Mouse (Mus musculus): Measurements from ENCODE around the gene Sart3. TPM values are rescaled to one million over a fixed set of nuclear protein-coding genes. Genes with fewer than 3 reads are reported as not detected.
"Not testable (repeated sequence)": the region's sequence is repeated elsewhere in the genome, so short reads cannot be mapped to it uniquely, and the experiment has no call there.

Gene Sart3
- polyA plus RNA-seq, 1 experiment from 2014 or later: 47.4 TPM

GRCm38 (mm10) chr5:113788645-113789044 is 16.3 kb upstream of the Sart3 start:
- Histone ChIP-seq H3K27ac (replicated peaks) (no peak overlapping the region), H3K4me3 (no peak overlapping the region), H3K9me3 (no peaks in the 10 kb centered on the region), H3K4me2 (no peak overlapping the region), H3K9ac (no peak overlapping the region), H3K4me1 (replicated peaks) (no peaks in the 10 kb centered on the region), H3K27me3 (peaks cover 2% of the 10 kb centered on the region; the same call in 1 of the 2 replicates), H3K36me3 (no peaks in the 10 kb centered on the region)
- no peak for ATAC-seq (ENCODE audit: low FRiP score, low read depth)
- 55% methylated on average over 6 of the region's 6 CpGs for WGBS

DNA sequence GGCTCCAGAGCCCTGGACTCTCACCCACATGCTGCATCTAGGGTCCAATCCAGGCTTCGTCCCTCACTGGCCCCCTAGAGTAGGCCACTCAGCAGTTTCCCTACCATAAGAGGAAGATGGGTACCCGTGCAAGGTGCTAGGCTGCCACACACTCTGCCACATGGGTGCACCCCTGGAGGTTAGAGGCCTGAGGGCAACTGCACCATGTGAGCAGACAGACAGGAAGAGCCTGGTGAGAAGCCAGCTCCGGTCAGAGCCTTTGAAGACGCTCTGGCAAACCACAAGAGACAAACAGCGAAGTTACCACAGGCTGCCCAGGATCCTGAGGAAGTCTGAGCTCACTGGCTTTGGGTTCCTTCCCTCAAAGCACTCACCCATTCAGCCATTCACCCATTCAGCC is 14.7 kb upstream of the Sart3 start:
- ATAC-seq (ENCODE audit: low FRiP score, low read depth): no peak
- Histone ChIP-seq H3K27ac (replicated peaks) (no peak overlapping the region), H3K27me3 (peaks cover 12% of the 10 kb centered on the region; the same call in 1 of the 2 replicates), H3K4me1 (replicated peaks) (no peaks in the 10 kb centered on the region), H3K36me3 (no peaks in the 10 kb centered on the region), H3K9ac (no peak overlapping the region), H3K9me3 (no peaks in the 10 kb centered on the region), H3K4me3 (no peak overlapping the region), H3K4me2 (no peak overlapping the region)
- WGBS: 81% methylated on average over 5 of the region's 5 CpGs

GRCm38 (mm10) chr5:113784104-113784503 is 11.8 kb upstream of the Sart3 start:
- not testable (repeated sequence) for H3K36me3 ChIP-seq; H3K9me3 ChIP-seq; H3K4me2 ChIP-seq; H3K9ac ChIP-seq; H3K4me3 ChIP-seq; ATAC-seq (ENCODE audit: low FRiP score, low read depth); H3K4me1 ChIP-seq (replicated peaks); H3K27ac ChIP-seq (replicated peaks)
- WGBS: 29% methylated on average over 3 of the region's 3 CpGs
- peaks cover 12% of the 10 kb centered on the region; the same call in 1 of the 2 replicates for H3K27me3 ChIP-seq

- Histone ChIP-seq H3K4me2 (no peak overlapping the region), H3K9ac (no peak overlapping the region), H3K27me3 (peaks cover 12% of the 10 kb centered on the region; the same call in 1 of the 2 replicates), H3K36me3 (no peaks in the 10 kb centered on the region), H3K4me1 (replicated peaks) (no peaks in the 10 kb centered on the region), H3K27ac (replicated peaks) (no peak overlapping the region), H3K9me3 (no peaks in the 10 kb centered on the region), H3K4me3 (no peak overlapping the region)
- no peak for ATAC-seq (ENCODE audit: low FRiP score, low read depth)
- 17% methylated on average over 12 of the region's 12 CpGs for WGBS
Measured at GRCm38 (mm10) chr5:113783581-113784001, 11.3 kb upstream of the Sart3 start.

- Histone ChIP-seq H3K36me3 (no peaks in the 10 kb centered on the region), H3K27me3 (peaks cover 12% of the 10 kb centered on the region; the same call in 1 of the 2 replicates), H3K9me3 (no peaks in the 10 kb centered on the region), H3K27ac (replicated peaks) (no peak overlapping the region), H3K9ac (no peak overlapping the region), H3K4me3 (no peak overlapping the region), H3K4me2 (no peak overlapping the region), H3K4me1 (replicated peaks) (no peaks in the 10 kb centered on the region)
- ATAC-seq (ENCODE audit: low FRiP score, low read depth): no peak
- WGBS: 93% methylated on average over 7 of the region's 7 CpGs
Measured at GRCm38 (mm10) chr5:113782624-113783023, 10.3 kb upstream of the Sart3 start.

- 83% methylated on average over 7 of the region's 7 CpGs for WGBS
- Histone ChIP-seq H3K36me3 (peaks cover 4% of the 10 kb centered on the region), H3K27me3 (peaks cover 12% of the 10 kb centered on the region; the same call in 1 of the 2 replicates), H3K4me1 (replicated peaks) (no peaks in the 10 kb centered on the region), H3K27ac (replicated peaks) (no peak overlapping the region), H3K4me2 (no peak overlapping the region), H3K9ac (no peak overlapping the region), H3K9me3 (no peaks in the 10 kb centered on the region), H3K4me3 (no peak overlapping the region)
- no peak for ATAC-seq (ENCODE audit: low FRiP score, low read depth)
Measured at GRCm38 (mm10) chr5:113781875-113782274, 9.6 kb upstream of the Sart3 start.

DNA sequence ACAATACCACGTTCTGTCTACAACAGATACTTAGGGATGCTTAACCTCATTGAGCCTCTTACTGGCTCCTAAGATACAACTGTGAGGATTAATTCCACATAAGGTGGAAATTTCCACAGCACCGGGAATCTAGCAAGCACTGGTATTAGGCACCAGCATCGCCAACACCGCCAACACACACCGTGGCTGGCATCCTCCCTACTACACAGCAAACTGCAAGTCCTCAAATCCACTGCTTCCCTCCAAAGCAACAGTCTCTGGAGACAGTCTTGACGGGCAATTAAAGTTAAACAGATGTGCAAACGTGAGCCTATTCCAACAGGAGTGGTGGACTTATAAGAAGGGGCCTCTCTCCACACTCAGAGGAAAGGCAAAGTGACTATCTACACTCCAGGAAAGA is 8.9 kb upstream of the Sart3 start:
- no peak overlapping the region for H3K4me3 ChIP-seq
- H3K27ac ChIP-seq (replicated peaks): no peak overlapping the region
- H3K36me3 ChIP-seq: peaks cover 10% of the 10 kb centered on the region
- H3K9me3 ChIP-seq: no peaks in the 10 kb centered on the region
- H3K4me1 ChIP-seq (replicated peaks): no peaks in the 10 kb centered on the region
- WGBS: 81% methylated on average over 7 of the region's 7 CpGs
- no peak overlapping the region for H3K4me2 ChIP-seq
- ATAC-seq (ENCODE audit: low FRiP score, low read depth): no peak
- H3K9ac ChIP-seq: no peak overlapping the region
- H3K27me3 ChIP-seq: peaks cover 12% of the 10 kb centered on the region; the same call in 1 of the 2 replicates

- H3K4me2 ChIP-seq: no peak overlapping the region
- H3K4me1 ChIP-seq (replicated peaks): no peaks in the 10 kb centered on the region
- H3K9ac ChIP-seq: no peak overlapping the region
- ATAC-seq (ENCODE audit: low FRiP score, low read depth): no peak
- no peaks in the 10 kb centered on the region for H3K9me3 ChIP-seq
- H3K4me3 ChIP-seq: no peak overlapping the region
- no peak overlapping the region for H3K27ac ChIP-seq (replicated peaks)
- H3K27me3 ChIP-seq: peaks cover 12% of the 10 kb centered on the region; the same call in 1 of the 2 replicates
- 90% methylated on average over 5 of the region's 5 CpGs for WGBS
- peaks cover 15% of the 10 kb centered on the region for H3K36me3 ChIP-seq
Measured at GRCm38 (mm10) chr5:113780763-113781162, 8.5 kb upstream of the Sart3 start.

GRCm38 (mm10) chr5:113780082-113780752 is 7.9 kb upstream of the Sart3 start:
- no peak overlapping the region for H3K4me2 ChIP-seq
- 97% methylated on average over 3 of the region's 3 CpGs for WGBS

GRCm38 (mm10) chr5:113779569-113779968 is 7.3 kb upstream of the Sart3 start:
- Histone ChIP-seq H3K9me3 (no peaks in the 10 kb centered on the region), H3K4me3 (no peak overlapping the region), H3K4me2 (no peak overlapping the region), H3K27ac (replicated peaks) (no peak overlapping the region), H3K27me3 (peaks cover 12% of the 10 kb centered on the region; the same call in 1 of the 2 replicates), H3K36me3 (peaks cover 27% of the 10 kb centered on the region), H3K4me1 (replicated peaks) (no peaks in the 10 kb centered on the region), H3K9ac (no peak overlapping the region)
- no peak for ATAC-seq (ENCODE audit: low FRiP score, low read depth)
- 81% methylated on average over 5 of the region's 5 CpGs for WGBS

More at GRCm38 (mm10) chr5:113780082-113780752, 7.9 kb upstream of the Sart3 start:
- Histone ChIP-seq H3K4me3 (no peak overlapping the region), H3K9me3 (no peaks in the 10 kb centered on the region), H3K4me1 (replicated peaks) (no peaks in the 10 kb centered on the region), H3K9ac (no peak overlapping the region), H3K36me3 (peaks cover 20% of the 10 kb centered on the region), H3K27ac (replicated peaks) (no peak overlapping the region), H3K27me3 (peaks cover 12% of the 10 kb centered on the region; the same call in 1 of the 2 replicates)
- ATAC-seq (ENCODE audit: low FRiP score, low read depth): peak; percentile 74

GRCm38 (mm10) chr5:113777728-113778127 is 5.4 kb upstream of the Sart3 start:
- 93% methylated on average over 8 of the region's 8 CpGs for WGBS
- not testable (repeated sequence) for H3K27ac ChIP-seq (replicated peaks); H3K4me3 ChIP-seq; H3K9me3 ChIP-seq; ATAC-seq (ENCODE audit: low FRiP score, low read depth); H3K9ac ChIP-seq; H3K4me2 ChIP-seq; H3K27me3 ChIP-seq
- peaks cover 29% of the 10 kb centered on the region for H3K36me3 ChIP-seq
- peaks cover 11% of the 10 kb centered on the region for H3K4me1 ChIP-seq (replicated peaks)

GRCm38 (mm10) chr5:113776896-113777226 is 4.6 kb upstream of the Sart3 start:
- H3K36me3 ChIP-seq: peaks cover 29% of the 10 kb centered on the region
- H3K9ac ChIP-seq: no peak overlapping the region
- H3K4me1 ChIP-seq (replicated peaks): peaks cover 11% of the 10 kb centered on the region
- no peaks in the 10 kb centered on the region for H3K9me3 ChIP-seq
- no peak overlapping the region for H3K27ac ChIP-seq (replicated peaks)
- no peak overlapping the region for H3K4me2 ChIP-seq
- H3K27me3 ChIP-seq: no peaks in the 10 kb centered on the region
- WGBS: 91% methylated on average over 8 of the region's 8 CpGs
- ATAC-seq (ENCODE audit: low FRiP score, low read depth): no peak
- H3K4me3 ChIP-seq: no peak overlapping the region

Measured in hindbrain, embryonic 15.5 days (tissue).